Mouse (Mus musculus) heart, postnatal 0 days (tissue): Measurements from ENCODE around the gene Ccdc142.

Source experiments
- CTCF ChIP-seq: IDR thresholded peaks from 2 replicates; pipeline ENCODE4 v1.5.1; 2016; ENCODE audit warnings: antibody characterized with exemption, control low read depth, low read depth
- EP300 ChIP-seq: IDR thresholded peaks from 2 replicates; pipeline ENCODE4 v1.6.1; 2016; ENCODE audit warnings: antibody characterized with exemption, low read depth

DNA sequence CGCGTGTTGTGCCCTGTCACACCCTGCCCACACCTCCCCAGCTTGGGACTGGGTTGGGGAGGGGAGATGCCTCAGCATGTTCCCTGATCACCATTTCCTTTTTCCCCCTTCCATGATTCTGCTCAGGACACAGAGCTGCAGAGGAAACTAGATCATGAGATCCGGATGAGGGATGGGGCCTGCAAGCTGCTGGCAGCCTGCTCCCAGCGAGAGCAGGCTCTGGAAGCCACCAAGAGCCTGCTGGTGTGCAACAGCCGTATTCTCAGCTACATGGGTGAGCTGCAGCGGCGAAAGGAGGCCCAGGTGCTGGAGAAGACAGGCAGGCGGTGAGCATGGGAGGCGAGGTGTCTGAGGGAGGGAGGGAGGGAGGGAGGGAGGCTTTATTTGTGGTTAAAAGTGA, 44.4 kb downstream of the Ccdc142 start:
- TF ChIP-seq CTCF (no peak), EP300 (no peak)
